Mouse (Mus musculus): Measurements from ENCODE around the gene Alkbh2. TPM values are rescaled to one million over a fixed set of nuclear protein-coding genes. Genes with fewer than 3 reads are reported as not detected.

The Alkbh2 gene
- polyA plus RNA-seq, 1 experiment, result 5.7 TPM

- Histone ChIP-seq H3K4me2 (ENCODE audit: low read depth) (no peak overlapping the region), H3K36me3 (ENCODE audit: control insufficient read depth, insufficient read depth) (no peaks in the 10 kb centered on the region), H3K79me2 (ENCODE audit: control insufficient read depth, insufficient read depth) (no peaks in the 10 kb centered on the region), H3K4me3 (no peak overlapping the region), H3K27me3 (ENCODE audit: control insufficient read depth, insufficient read depth, insufficient read length) (peaks cover 5% of the 10 kb centered on the region), H3ac (ENCODE audit: control insufficient read depth, insufficient read length) (no peak overlapping the region)
- TF ChIP-seq SRF (IDR thresholded peaks at IDR 0.05; ENCODE audit: control insufficient read depth, insufficient read length, low read depth), result no peak
- TF ChIP-seq USF1 (IDR thresholded peaks at IDR 0.05; ENCODE audit: low read depth), result no peak
- TF ChIP-seq MAX (IDR thresholded peaks at IDR 0.05; ENCODE audit: low read depth), result no peak
- TF ChIP-seq MYOG (IDR thresholded peaks at IDR 0.05; ENCODE audit: control insufficient read depth in 1 of 3, insufficient read depth in 1 of 3, insufficient read length in 2 of 3, low read depth in 2 of 3), result no peak
- no peak for TF ChIP-seq CEBPB (IDR thresholded peaks at IDR 0.05; ENCODE audit: insufficient read depth, poor library complexity, severe bottlenecking)
- TF ChIP-seq E2F4 (IDR thresholded peaks at IDR 0.05; ENCODE audit: insufficient read depth), result no peak
- no peak for TF ChIP-seq TCF3 (IDR thresholded peaks at IDR 0.05; ENCODE audit: insufficient read length, low read depth)
- TF ChIP-seq TCF12 (IDR thresholded peaks at IDR 0.05; ENCODE audit: insufficient read depth, poor library complexity, severe bottlenecking), result no peak
- TF ChIP-seq REST (IDR thresholded peaks at IDR 0.05; ENCODE audit: insufficient read depth, insufficient read length), result no peak
- no peak for TF ChIP-seq POLR2AphosphoS2 (IDR thresholded peaks at IDR 0.05; ENCODE audit: insufficient read length, low read depth)
- TF ChIP-seq POLR2A (IDR thresholded peaks at IDR 0.05; ENCODE audit: insufficient read length, low read depth), result no peak
- no peak for TF ChIP-seq MYOD1 (IDR thresholded peaks at IDR 0.05; ENCODE audit: control insufficient read depth in 1 of 3, insufficient read length in 2 of 3, low read depth in 2 of 3)
Observed at GRCm38 (mm10) chr5:114139175-114139574, 11.2 kb upstream of the Alkbh2 start.

- Histone ChIP-seq H3K36me3 (ENCODE audit: control insufficient read depth, insufficient read depth) (no peaks in the 10 kb centered on the region), H3K79me2 (ENCODE audit: control insufficient read depth, insufficient read depth) (no peaks in the 10 kb centered on the region), H3K4me2 (ENCODE audit: low read depth) (no peak overlapping the region), H3K27me3 (ENCODE audit: control insufficient read depth, insufficient read depth, insufficient read length) (peaks cover 5% of the 10 kb centered on the region), H3ac (ENCODE audit: control insufficient read depth, insufficient read length) (no peak overlapping the region), H3K4me3 (no peak overlapping the region)
- no peak for TF ChIP-seq SRF (IDR thresholded peaks at IDR 0.05; ENCODE audit: control insufficient read depth, insufficient read length, low read depth)
- TF ChIP-seq MYOG (IDR thresholded peaks at IDR 0.05; ENCODE audit: control insufficient read depth in 1 of 3, insufficient read depth in 1 of 3, insufficient read length in 2 of 3, low read depth in 2 of 3), result no peak
- no peak for TF ChIP-seq MYOD1 (IDR thresholded peaks at IDR 0.05; ENCODE audit: control insufficient read depth in 1 of 3, insufficient read length in 2 of 3, low read depth in 2 of 3)
- no peak for TF ChIP-seq USF1 (IDR thresholded peaks at IDR 0.05; ENCODE audit: low read depth)
- TF ChIP-seq REST (IDR thresholded peaks at IDR 0.05; ENCODE audit: insufficient read depth, insufficient read length), result no peak
- TF ChIP-seq TCF12 (IDR thresholded peaks at IDR 0.05; ENCODE audit: insufficient read depth, poor library complexity, severe bottlenecking), result no peak
- TF ChIP-seq E2F4 (IDR thresholded peaks at IDR 0.05; ENCODE audit: insufficient read depth), result no peak
- no peak for TF ChIP-seq CEBPB (IDR thresholded peaks at IDR 0.05; ENCODE audit: insufficient read depth, poor library complexity, severe bottlenecking)
- no peak for TF ChIP-seq POLR2AphosphoS2 (IDR thresholded peaks at IDR 0.05; ENCODE audit: insufficient read length, low read depth)
- TF ChIP-seq MAX (IDR thresholded peaks at IDR 0.05; ENCODE audit: low read depth), result no peak
- TF ChIP-seq TCF3 (IDR thresholded peaks at IDR 0.05; ENCODE audit: insufficient read length, low read depth), result no peak
- no peak for TF ChIP-seq POLR2A (IDR thresholded peaks at IDR 0.05; ENCODE audit: insufficient read length, low read depth)
Observed at GRCm38 (mm10) chr5:114138277-114139164, 10.5 kb upstream of the Alkbh2 start.

- Histone ChIP-seq H3K27me3 (ENCODE audit: control insufficient read depth, insufficient read depth, insufficient read length) (peaks cover 3% of the 10 kb centered on the region), H3ac (ENCODE audit: control insufficient read depth, insufficient read length) (no peak overlapping the region), H3K36me3 (ENCODE audit: control insufficient read depth, insufficient read depth) (no peaks in the 10 kb centered on the region), H3K79me2 (ENCODE audit: control insufficient read depth, insufficient read depth) (no peaks in the 10 kb centered on the region), H3K4me3 (no peak overlapping the region), H3K4me2 (ENCODE audit: low read depth) (no peak overlapping the region)
- TF ChIP-seq POLR2A (IDR thresholded peaks at IDR 0.05; ENCODE audit: insufficient read length, low read depth), result no peak
- no peak for TF ChIP-seq MAX (IDR thresholded peaks at IDR 0.05; ENCODE audit: low read depth)
- TF ChIP-seq CEBPB (IDR thresholded peaks at IDR 0.05; ENCODE audit: insufficient read depth, poor library complexity, severe bottlenecking), result no peak
- TF ChIP-seq E2F4 (IDR thresholded peaks at IDR 0.05; ENCODE audit: insufficient read depth), result no peak
- TF ChIP-seq SRF (IDR thresholded peaks at IDR 0.05; ENCODE audit: control insufficient read depth, insufficient read length, low read depth), result no peak
- no peak for TF ChIP-seq USF1 (IDR thresholded peaks at IDR 0.05; ENCODE audit: low read depth)
Observed at GRCm38 (mm10) chr5:114137481-114138276, 9.7 kb upstream of the Alkbh2 start.

GRCm38 (mm10) chr5:114135516-114135915 is 7.5 kb upstream of the Alkbh2 start:
- TF ChIP-seq POLR2AphosphoS2 (IDR thresholded peaks at IDR 0.05; ENCODE audit: insufficient read length, low read depth), result no peak
- TF ChIP-seq MAX (IDR thresholded peaks at IDR 0.05; ENCODE audit: low read depth), result no peak
- no peak for TF ChIP-seq USF1 (IDR thresholded peaks at IDR 0.05; ENCODE audit: low read depth)
- TF ChIP-seq TCF12 (IDR thresholded peaks at IDR 0.05; ENCODE audit: insufficient read depth, poor library complexity, severe bottlenecking), result no peak
- TF ChIP-seq REST (IDR thresholded peaks at IDR 0.05; ENCODE audit: insufficient read depth, insufficient read length), result no peak
- no peak for TF ChIP-seq CEBPB (IDR thresholded peaks at IDR 0.05; ENCODE audit: insufficient read depth, poor library complexity, severe bottlenecking)
- TF ChIP-seq TCF3 (IDR thresholded peaks at IDR 0.05; ENCODE audit: insufficient read length, low read depth), result no peak
- no peak for TF ChIP-seq SRF (IDR thresholded peaks at IDR 0.05; ENCODE audit: control insufficient read depth, insufficient read length, low read depth)

More at GRCm38 (mm10) chr5:114135516-114135915, 7.5 kb upstream of the Alkbh2 start:
- no peaks in the 10 kb centered on the region for H3K79me2 ChIP-seq (ENCODE audit: control insufficient read depth, insufficient read depth)
- no peak overlapping the region for H3K4me2 ChIP-seq (ENCODE audit: low read depth)
- no peaks in the 10 kb centered on the region for H3K36me3 ChIP-seq (ENCODE audit: control insufficient read depth, insufficient read depth)
- no peak overlapping the region for H3K4me3 ChIP-seq
- H3ac ChIP-seq (ENCODE audit: control insufficient read depth, insufficient read length), result no peak overlapping the region
- no peaks in the 10 kb centered on the region for H3K27me3 ChIP-seq (ENCODE audit: control insufficient read depth, insufficient read depth, insufficient read length)

All from myocyte (in vitro differentiated cells).